ENCODE assay signal across 19 mouse cellular contexts in genomic region chr6:57190016-57190415, GRCm38 (mm10). TPM values are rescaled to one million over a fixed set of nuclear protein-coding genes. Genes with fewer than 3 reads are reported as not detected.
"Had no signal": no experiment of that assay in that cellular context is flagged by ENCODE, and none has a peak within 500 bp of the region (broad histone marks: within the 10 kb centered on the region; RNA-seq: fewer than 3 reads in every experiment).

No protein-coding gene starts in this region.

RNA-seq across cellular contexts. Expression of gene Vmn1r13, which starts 13.1 kb away (rescaled TPM):
- polyA plus RNA-seq: frontal cortex, adult 2 months; heart, embryonic 10.5 days; heart, embryonic 12.5 days; heart, embryonic 14.5 days; heart, embryonic 16.5 days; hindbrain, embryonic 10.5 days; hindbrain, embryonic 12.5 days; hindbrain, embryonic 14.5 days; hindbrain, embryonic 16.5 days; intestine, embryonic 15.5 days; intestine, postnatal 0 days; limb, embryonic 10.5 days; limb, embryonic 12.5 days; limb, embryonic 14.5 days; liver, embryonic 11.5 days; liver, embryonic 13.5 days; liver, embryonic 15.5 days; liver, postnatal 0 days had no signal

RNA-seq across cellular contexts. Expression of gene Vmn1r12, which starts 33.3 kb away (rescaled TPM):
- polyA plus RNA-seq: frontal cortex, adult 2 months; heart, embryonic 10.5 days; heart, embryonic 12.5 days; heart, embryonic 14.5 days; heart, embryonic 16.5 days; hindbrain, embryonic 10.5 days; hindbrain, embryonic 12.5 days; hindbrain, embryonic 14.5 days; hindbrain, embryonic 16.5 days; inflammation-experienced regulatory T-cells, adult 6 months; intestine, embryonic 15.5 days; intestine, postnatal 0 days; limb, embryonic 10.5 days; limb, embryonic 12.5 days; limb, embryonic 14.5 days; liver, embryonic 11.5 days; liver, embryonic 13.5 days; liver, embryonic 15.5 days; liver, postnatal 0 days had no signal

RNA-seq across cellular contexts. Expression of gene Vmn1r14, which starts 41.5 kb away (rescaled TPM):
- polyA plus RNA-seq: frontal cortex, adult 2 months; heart, embryonic 10.5 days; heart, embryonic 12.5 days; heart, embryonic 14.5 days; heart, embryonic 16.5 days; hindbrain, embryonic 10.5 days; hindbrain, embryonic 12.5 days; hindbrain, embryonic 14.5 days; hindbrain, embryonic 16.5 days; intestine, embryonic 15.5 days; intestine, postnatal 0 days; limb, embryonic 10.5 days; limb, embryonic 12.5 days; limb, embryonic 14.5 days; liver, embryonic 11.5 days; liver, embryonic 13.5 days; liver, embryonic 15.5 days; liver, postnatal 0 days had no signal

RNA-seq across cellular contexts. Expression of gene Vmn1r11, which starts 56.8 kb away (rescaled TPM):
- polyA plus RNA-seq: frontal cortex, adult 2 months; heart, embryonic 10.5 days; heart, embryonic 12.5 days; heart, embryonic 14.5 days; heart, embryonic 16.5 days; hindbrain, embryonic 10.5 days; hindbrain, embryonic 12.5 days; hindbrain, embryonic 14.5 days; hindbrain, embryonic 16.5 days; inflammation-experienced regulatory T-cells, adult 6 months; intestine, embryonic 15.5 days; intestine, postnatal 0 days; limb, embryonic 10.5 days; limb, embryonic 12.5 days; limb, embryonic 14.5 days; liver, embryonic 11.5 days; liver, embryonic 13.5 days; liver, embryonic 15.5 days; liver, postnatal 0 days had no signal
